ENCODE assay signal across 29 mouse cellular contexts in genomic region chr19:32090804-32091203, GRCm38 (mm10).
"Had no signal": no experiment of that assay in that cellular context is flagged by ENCODE, and none has a peak within 500 bp of the region (broad histone marks: within the 10 kb centered on the region; RNA-seq: fewer than 3 reads in every experiment).

No protein-coding gene starts in this region.

- ATAC-seq: forebrain, embryonic 13.5 days; forebrain, embryonic 14.5 days; forebrain, embryonic 15.5 days; forebrain, embryonic 16.5 days; forebrain, postnatal 0 days had no signal

- H3K4me1 ChIP-seq: embryonic facial prominence, embryonic 10.5 days; embryonic facial prominence, embryonic 12.5 days; embryonic facial prominence, embryonic 13.5 days; embryonic facial prominence, embryonic 15.5 days; forebrain, embryonic 10.5 days; forebrain, embryonic 12.5 days; forebrain, embryonic 13.5 days; forebrain, embryonic 15.5 days had no signal

- H3K4me3 ChIP-seq: embryonic facial prominence, embryonic 10.5 days; embryonic facial prominence, embryonic 12.5 days; embryonic facial prominence, embryonic 13.5 days; embryonic facial prominence, embryonic 15.5 days; erythroblast, embryonic 14.5 days; forebrain, embryonic 10.5 days; forebrain, embryonic 12.5 days; forebrain, embryonic 13.5 days; forebrain, embryonic 15.5 days; gastrocnemius, adult 2 months; heart, adult 2 months had no signal

- H3K27ac ChIP-seq: embryonic facial prominence, embryonic 10.5 days; embryonic facial prominence, embryonic 12.5 days; embryonic facial prominence, embryonic 13.5 days; embryonic facial prominence, embryonic 15.5 days; forebrain, embryonic 10.5 days; forebrain, embryonic 12.5 days; forebrain, embryonic 13.5 days; forebrain, embryonic 15.5 days; gastrocnemius, adult 2 months; heart, adult 2 months had no signal

- H3K27me3 ChIP-seq: embryonic facial prominence, embryonic 12.5 days; embryonic facial prominence, embryonic 13.5 days; embryonic facial prominence, embryonic 15.5 days; forebrain, embryonic 12.5 days; forebrain, embryonic 13.5 days; forebrain, embryonic 15.5 days had no signal

- DNase-seq: cerebellum, adult 2 months; cerebellum, adult 8-10 months; cerebellum, adult 9-10 months; cerebellum, adult 9-11 months; cerebellum, postnatal 10 days; cerebellum, postnatal 14 days; cerebellum, postnatal 25 days; cerebellum, postnatal 36 days; embryo, embryonic 11 days; forebrain, postnatal 0 days; gastrocnemius, adult 2 months; gastrocnemius, postnatal 10 days; gastrocnemius, postnatal 14 days; gastrocnemius, postnatal 25 days; gastrocnemius, postnatal 36 days; heart, adult 11 months; heart, adult 18-20 months; heart, adult 2 months had no signal

- H3K9ac ChIP-seq: embryonic facial prominence, embryonic 12.5 days; embryonic facial prominence, embryonic 13.5 days; embryonic facial prominence, embryonic 15.5 days; forebrain, embryonic 12.5 days; forebrain, embryonic 13.5 days; forebrain, embryonic 15.5 days; forebrain, postnatal 0 days had no signal

- H3K4me2 ChIP-seq: embryonic facial prominence, embryonic 12.5 days; embryonic facial prominence, embryonic 13.5 days; embryonic facial prominence, embryonic 15.5 days; forebrain, embryonic 12.5 days; forebrain, embryonic 13.5 days; forebrain, embryonic 15.5 days had no signal

- H3K9me3 ChIP-seq: embryonic facial prominence, embryonic 10.5 days; embryonic facial prominence, embryonic 12.5 days; embryonic facial prominence, embryonic 13.5 days; embryonic facial prominence, embryonic 15.5 days; forebrain, embryonic 10.5 days; forebrain, embryonic 12.5 days; forebrain, embryonic 13.5 days; forebrain, embryonic 15.5 days had no signal

- H3K36me3 ChIP-seq: embryonic facial prominence, embryonic 10.5 days; embryonic facial prominence, embryonic 12.5 days; embryonic facial prominence, embryonic 13.5 days; embryonic facial prominence, embryonic 15.5 days; forebrain, embryonic 10.5 days; forebrain, embryonic 12.5 days; forebrain, embryonic 15.5 days had no signal
